Mouse (Mus musculus): ENCODE results near the gene Tdrd6. TPM values are rescaled to one million over a fixed set of nuclear protein-coding genes. Genes with fewer than 3 reads are reported as not detected.

Tdrd6 gene
- polyA plus RNA-seq, 1 experiment from 2014 or later = 0.04 TPM

GRCm38 (mm10) chr17:43666576-43667289 lies 36.6 kb upstream of the Tdrd6 start, which contains the start of gene Slc25a27:
Gene Slc25a27, minus strand, starts transcription at chr17:43667214.
- Histone ChIP-seq H3K27ac (replicated peaks in 1 of 2; ENCODE audit: control insufficient read depth in 1 of 2, insufficient read depth in 1 of 2, low read depth in 2 of 2, low read length in 2 of 2) (peak within 1 kb of the TSS; percentile 69 to 89), H3K27me3 (ENCODE audit: control insufficient read depth, insufficient read depth, low read length) (no peaks in the 10 kb centered on the region), H3K4me3 (ENCODE audit: control insufficient read depth in 1 of 2, insufficient read depth in 1 of 2, low read depth in 1 of 2, low read length in 2 of 2) (peak within 1 kb of the TSS; percentile 61 to 88), H3K9ac (ENCODE audit: low read length) (peak within 1 kb of the TSS; percentile 84), H3K9me3 (ENCODE audit: control insufficient read depth, low read length) (no peaks in the 10 kb centered on the region), H3K36me3 (ENCODE audit: control insufficient read depth, insufficient read depth, low read length) (0 out of 2 replicates have a peak, but pooled peaks cover 3% of the 10 kb centered on the region), H3K4me1 (ENCODE audit: control insufficient read depth in 2 of 2, insufficient read depth in 2 of 2, low read length in 2 of 2) (peaks cover 4 to 15% of the 10 kb centered on the region in 2 experiments; a peak in 3 of 4 replicates), H3K4me2 (ENCODE audit: low read length) (peak within 1 kb of the TSS; percentile 92)
- ATAC-seq (ENCODE audit: insufficient number of reproducible peaks, insufficient read depth, low FRiP score, low read depth) = peak; percentile 96
- WGBS = 2% methylated on average over 36 of the region's 41 CpGs

GRCm38 (mm10) chr17:43651314-43652046 lies 21.4 kb upstream of the Tdrd6 start:
- no peaks in the 10 kb centered on the region for H3K9me3 ChIP-seq (ENCODE audit: control insufficient read depth, low read length)
- no peak overlapping the region for H3K9ac ChIP-seq (ENCODE audit: low read length)
- H3K4me2 ChIP-seq (ENCODE audit: low read length) = no peak overlapping the region
- H3K36me3 ChIP-seq (ENCODE audit: control insufficient read depth, insufficient read depth, low read length) = peaks cover 19% of the 10 kb centered on the region
- WGBS = 71% methylated on average over 14 of the region's 14 CpGs
- H3K4me1 ChIP-seq (ENCODE audit: control insufficient read depth in 2 of 2, insufficient read depth in 2 of 2, low read length in 2 of 2) = peaks cover 7 to 9% of the 10 kb centered on the region in 2 experiments
- H3K27ac ChIP-seq (replicated peaks in 1 of 2; ENCODE audit: control insufficient read depth in 1 of 2, insufficient read depth in 1 of 2, low read depth in 2 of 2, low read length in 2 of 2) = no peak overlapping the region
- no peaks in the 10 kb centered on the region for H3K27me3 ChIP-seq (ENCODE audit: control insufficient read depth, insufficient read depth, low read length)
- no peak for ATAC-seq (ENCODE audit: insufficient number of reproducible peaks, insufficient read depth, low FRiP score, low read depth)
- no peak overlapping the region for H3K4me3 ChIP-seq (ENCODE audit: control insufficient read depth in 1 of 2, insufficient read depth in 1 of 2, low read depth in 1 of 2, low read length in 2 of 2)

DNA sequence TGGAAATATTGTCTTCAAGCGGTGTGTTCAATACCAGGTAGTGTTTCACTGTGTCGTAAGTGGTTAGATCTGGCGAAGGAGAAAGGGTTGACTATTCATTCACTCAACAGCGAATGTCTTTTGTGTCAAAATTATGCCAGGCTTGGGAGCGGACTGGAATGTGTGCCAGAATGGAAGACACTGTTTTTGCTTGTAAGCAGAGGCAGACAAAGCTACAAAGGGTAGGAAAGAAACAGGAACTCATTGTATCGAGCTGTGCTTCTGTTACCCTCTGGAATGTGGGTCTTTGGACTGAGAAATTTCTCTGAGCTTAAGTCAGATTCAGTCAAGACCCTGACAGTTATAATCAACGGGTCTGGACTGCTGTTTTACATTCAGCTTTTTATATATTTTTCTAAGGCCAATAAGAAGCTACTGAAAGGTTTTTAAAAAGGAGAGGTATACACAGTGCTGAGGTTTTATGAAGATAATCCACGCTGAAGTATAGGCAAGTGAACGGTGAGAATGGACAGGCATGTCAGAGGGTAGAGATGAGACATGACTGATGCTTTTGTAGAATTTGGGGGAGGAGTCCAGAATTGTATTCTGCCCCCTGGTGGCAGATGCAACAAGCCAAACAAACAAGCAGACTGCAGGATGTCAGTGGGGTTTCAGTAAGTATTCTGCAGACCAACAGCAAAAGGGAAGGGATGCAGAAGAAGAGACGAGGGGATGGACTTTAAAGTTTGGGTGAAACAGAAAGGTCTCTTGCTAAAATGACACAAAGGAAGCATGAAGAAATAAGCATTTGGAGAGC lies 19.7 kb upstream of the Tdrd6 start:
- Histone ChIP-seq H3K9me3 (ENCODE audit: control insufficient read depth, low read length) (no peaks in the 10 kb centered on the region), H3K4me1 (ENCODE audit: control insufficient read depth in 2 of 2, insufficient read depth in 2 of 2, low read length in 2 of 2) (peaks cover 7 to 14% of the 10 kb centered on the region in 2 experiments), H3K27ac (replicated peaks in 1 of 2; ENCODE audit: control insufficient read depth in 1 of 2, insufficient read depth in 1 of 2, low read depth in 2 of 2, low read length in 2 of 2) (no peak overlapping the region), H3K4me2 (ENCODE audit: low read length) (no peak overlapping the region), H3K4me3 (ENCODE audit: control insufficient read depth in 1 of 2, insufficient read depth in 1 of 2, low read depth in 1 of 2, low read length in 2 of 2) (no peak overlapping the region), H3K27me3 (ENCODE audit: control insufficient read depth, insufficient read depth, low read length) (no peaks in the 10 kb centered on the region), H3K36me3 (ENCODE audit: control insufficient read depth, insufficient read depth, low read length) (peaks cover 19% of the 10 kb centered on the region), H3K9ac (ENCODE audit: low read length) (no peak overlapping the region)
- no peak for ATAC-seq (ENCODE audit: insufficient number of reproducible peaks, insufficient read depth, low FRiP score, low read depth)
- WGBS = 79% methylated on average over 10 of the region's 10 CpGs

- H3K9ac ChIP-seq (ENCODE audit: low read length) = no peak overlapping the region
- H3K27ac ChIP-seq (replicated peaks in 1 of 2; ENCODE audit: control insufficient read depth in 1 of 2, insufficient read depth in 1 of 2, low read depth in 2 of 2, low read length in 2 of 2) = no peak overlapping the region
- H3K36me3 ChIP-seq (ENCODE audit: control insufficient read depth, insufficient read depth, low read length) = peaks cover 25% of the 10 kb centered on the region
- H3K4me3 ChIP-seq (ENCODE audit: control insufficient read depth in 1 of 2, insufficient read depth in 1 of 2, low read depth in 1 of 2, low read length in 2 of 2) = no peak overlapping the region
- H3K27me3 ChIP-seq (ENCODE audit: control insufficient read depth, insufficient read depth, low read length) = no peaks in the 10 kb centered on the region
- H3K4me1 ChIP-seq (ENCODE audit: control insufficient read depth in 2 of 2, insufficient read depth in 2 of 2, low read length in 2 of 2) = peaks cover 12 to 22% of the 10 kb centered on the region in 2 experiments
- WGBS = 46% methylated on average over 5 of the region's 5 CpGs
- H3K4me2 ChIP-seq (ENCODE audit: low read length) = no peak overlapping the region
- ATAC-seq (ENCODE audit: insufficient number of reproducible peaks, insufficient read depth, low FRiP score, low read depth) = no peak
- no peaks in the 10 kb centered on the region for H3K9me3 ChIP-seq (ENCODE audit: control insufficient read depth, low read length)
These were observed 16.8 kb upstream of the Tdrd6 start for GRCm38 (mm10) chr17:43646925-43647324.

DNA sequence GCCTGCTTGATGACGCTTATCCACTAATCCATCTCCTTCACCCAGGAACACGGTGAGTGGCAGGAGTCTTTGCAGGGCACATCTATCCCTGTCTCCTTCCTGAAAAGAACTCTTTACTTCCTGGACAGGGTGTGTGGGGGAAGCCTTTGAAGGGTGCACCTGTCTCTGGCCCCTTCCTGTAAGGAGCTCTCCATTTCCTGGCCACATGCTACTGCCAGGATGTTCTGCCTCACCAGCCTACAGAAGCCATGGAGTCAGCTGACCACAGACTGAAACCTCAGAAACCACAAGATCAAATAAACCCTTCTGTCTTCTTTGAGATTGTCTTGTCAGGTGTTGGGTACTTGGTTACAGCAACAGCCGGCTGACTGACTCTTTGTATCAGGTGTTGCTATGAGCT lies 15.0 kb upstream of the Tdrd6 start:
- Histone ChIP-seq H3K4me1 (ENCODE audit: control insufficient read depth in 2 of 2, insufficient read depth in 2 of 2, low read length in 2 of 2) (peaks cover 12 to 22% of the 10 kb centered on the region in 2 experiments), H3K27ac (replicated peaks in 1 of 2; ENCODE audit: control insufficient read depth in 1 of 2, insufficient read depth in 1 of 2, low read depth in 2 of 2, low read length in 2 of 2) (peak overlapping the region in 1 of 2 experiments; percentile 57; a peak in 1 of 4 replicates), H3K4me2 (ENCODE audit: low read length) (no peak overlapping the region), H3K27me3 (ENCODE audit: control insufficient read depth, insufficient read depth, low read length) (no peaks in the 10 kb centered on the region), H3K9ac (ENCODE audit: low read length) (no peak overlapping the region), H3K36me3 (ENCODE audit: control insufficient read depth, insufficient read depth, low read length) (peaks cover 19% of the 10 kb centered on the region), H3K9me3 (ENCODE audit: control insufficient read depth, low read length) (peaks cover 2% of the 10 kb centered on the region; the same call in 1 of the 2 replicates), H3K4me3 (ENCODE audit: control insufficient read depth in 1 of 2, insufficient read depth in 1 of 2, low read depth in 1 of 2, low read length in 2 of 2) (no peak overlapping the region)
- ATAC-seq (ENCODE audit: insufficient number of reproducible peaks, insufficient read depth, low FRiP score, low read depth) = no peak
- 85% methylated on average over 3 of the region's 3 CpGs for WGBS

- Histone ChIP-seq H3K9ac (ENCODE audit: low read length) (no peak overlapping the region), H3K36me3 (ENCODE audit: control insufficient read depth, insufficient read depth, low read length) (peaks cover 19% of the 10 kb centered on the region), H3K27me3 (ENCODE audit: control insufficient read depth, insufficient read depth, low read length) (no peaks in the 10 kb centered on the region), H3K4me2 (ENCODE audit: low read length) (0 out of 2 replicates have a peak overlapping the region, but pooled peaks have one; percentile 1), H3K9me3 (ENCODE audit: control insufficient read depth, low read length) (peaks cover 2% of the 10 kb centered on the region; the same call in 1 of the 2 replicates), H3K4me3 (ENCODE audit: control insufficient read depth in 1 of 2, insufficient read depth in 1 of 2, low read depth in 1 of 2, low read length in 2 of 2) (no peak overlapping the region), H3K27ac (replicated peaks in 1 of 2; ENCODE audit: control insufficient read depth in 1 of 2, insufficient read depth in 1 of 2, low read depth in 2 of 2, low read length in 2 of 2) (peak overlapping the region; percentile 26 to 57; a peak in 1 of 4 replicates), H3K4me1 (ENCODE audit: control insufficient read depth in 2 of 2, insufficient read depth in 2 of 2, low read length in 2 of 2) (peaks cover 12 to 22% of the 10 kb centered on the region in 2 experiments)
- peak; percentile 64; the same call in 1 of the 2 replicates for ATAC-seq (ENCODE audit: insufficient number of reproducible peaks, insufficient read depth, low FRiP score, low read depth)
- 8% methylated on average over 7 of the region's 7 CpGs for WGBS
These were observed 14.3 kb upstream of the Tdrd6 start for GRCm38 (mm10) chr17:43644375-43644774.

- Histone ChIP-seq H3K4me3 (ENCODE audit: control insufficient read depth in 1 of 2, insufficient read depth in 1 of 2, low read depth in 1 of 2, low read length in 2 of 2) (no peak overlapping the region), H3K9me3 (ENCODE audit: control insufficient read depth, low read length) (peaks cover 2% of the 10 kb centered on the region; the same call in 1 of the 2 replicates), H3K9ac (ENCODE audit: low read length) (no peak overlapping the region), H3K27me3 (ENCODE audit: control insufficient read depth, insufficient read depth, low read length) (no peaks in the 10 kb centered on the region), H3K36me3 (ENCODE audit: control insufficient read depth, insufficient read depth, low read length) (peaks cover 14% of the 10 kb centered on the region), H3K4me2 (ENCODE audit: low read length) (no peak overlapping the region), H3K4me1 (ENCODE audit: control insufficient read depth in 2 of 2, insufficient read depth in 2 of 2, low read length in 2 of 2) (peaks cover 12 to 22% of the 10 kb centered on the region in 2 experiments), H3K27ac (replicated peaks in 1 of 2; ENCODE audit: control insufficient read depth in 1 of 2, insufficient read depth in 1 of 2, low read depth in 2 of 2, low read length in 2 of 2) (no peak overlapping the region)
- ATAC-seq (ENCODE audit: insufficient number of reproducible peaks, insufficient read depth, low FRiP score, low read depth) = no peak
- WGBS = 57% methylated on average over 7 of the region's 7 CpGs
These were observed 13.1 kb upstream of the Tdrd6 start for GRCm38 (mm10) chr17:43643191-43643590.
